Mouse (Mus musculus) midbrain, embryonic 11.5 days (tissue): ENCODE results near the gene Ctrc. TPM values are rescaled to one million over a fixed set of nuclear protein-coding genes. Genes with fewer than 3 reads are reported as not detected.

Source experiments
- ATAC-seq: fragments of 200-750 bp; cut with Nextera tagmentation; 2 replicates; pipeline ENCODE4 v1.8.0; 2017; ENCODE audit warnings: moderate TSS enrichment, moderate library complexity; ENCODE audit not compliant: low FRiP score
- DNase-seq: peaks from one replicate; pipeline ENCODE4 v3.0.0; 2015; ENCODE audit warnings: low spot score; ENCODE audit errors: missing footprints
- H3K27ac ChIP-seq: fragments of 300-500 bp; sonication (generic); 2 replicates; pipeline ENCODE4 v1.5.1; 2014; ENCODE audit warnings: low read depth, low read length
- H3K27me3 ChIP-seq: fragments of 300-500 bp; sonication (generic); 2 replicates; pipeline ENCODE4 v1.6.1; 2014; ENCODE audit warnings: mild to moderate bottlenecking, low read length, moderate library complexity, mixed read lengths; ENCODE audit not compliant: control insufficient read depth, insufficient read depth
- H3K36me3 ChIP-seq: fragments of 300-500 bp; sonication (generic); 2 replicates; pipeline ENCODE4 v1.6.1; 2014; ENCODE audit warnings: mild to moderate bottlenecking, low read length, moderate library complexity, mixed read lengths; ENCODE audit not compliant: control insufficient read depth, insufficient read depth
- H3K4me1 ChIP-seq: fragments of 300-500 bp; sonication (generic); 2 replicates; pipeline ENCODE4 v1.6.1; 2014; ENCODE audit warnings: low read length; ENCODE audit not compliant: control insufficient read depth, insufficient read depth
- H3K4me2 ChIP-seq: fragments of 300-500 bp; sonication (generic); 2 replicates; pipeline ENCODE4 v1.6.1; 2014; ENCODE audit warnings: mild to moderate bottlenecking, moderate library complexity
- H3K4me3 ChIP-seq: fragments of 300-500 bp; sonication (generic); 2 replicates; pipeline ENCODE4 v1.5.1; 2014; ENCODE audit warnings: low read depth, low read length
- H3K9ac ChIP-seq: fragments of 300-500 bp; sonication (generic); 2 replicates; pipeline ENCODE4 v1.6.1; 2014; ENCODE audit warnings: low read length
- H3K9me3 ChIP-seq: fragments of 300-500 bp; sonication (generic); 2 replicates; pipeline ENCODE4 v1.6.1; 2016; ENCODE audit warnings: low read length; ENCODE audit not compliant: control insufficient read depth
- WGBS: fragments of 180-500 bp; shearing (Covaris S2); extraction: QIAGEN DNeasy Blood & Tissue Kit; methylation state at CpG from one replicate; pipeline ENCODE4 v1.1.7; 2014; 5-methylcytosine and 5-hydroxymethylcytosine counted together
- polyA plus RNA-seq: library from polyadenylated mRNA; unstranded; fragments of >200 nt; fragmentation: Nextera tagmentation; extraction: Ambion mirVana; gene quantifications from 2 replicates; pipeline ENCODE4 v1.2.1, GENCODE M21; 2014

The Ctrc gene
- polyA plus RNA-seq, 1 experiment from 2014 or later, result not detected

GRCm38 (mm10) chr4:141862867-141863266, 16.7 kb upstream of the Ctrc start:
- no peak for ATAC-seq
- Histone ChIP-seq H3K9me3 (no peaks in the 10 kb centered on the region), H3K27ac (no peak overlapping the region), H3K9ac (no peak overlapping the region), H3K36me3 (peaks cover 10% of the 10 kb centered on the region), H3K4me3 (no peak overlapping the region), H3K27me3 (no peaks in the 10 kb centered on the region), H3K4me1 (peaks cover 11% of the 10 kb centered on the region), H3K4me2 (no peak overlapping the region)
- DNase-seq, result no peak
- 88% methylated on average over 5 of the region's 5 CpGs for WGBS

GRCm38 (mm10) chr4:141861591-141862295, 15.6 kb upstream of the Ctrc start:
- no peak for ATAC-seq
- no peak overlapping the region for H3K4me3 ChIP-seq
- H3K4me1 ChIP-seq, result peaks cover 3% of the 10 kb centered on the region
- no peak overlapping the region for H3K27ac ChIP-seq
- 90% methylated on average over 17 of the region's 17 CpGs for WGBS
- no peaks in the 10 kb centered on the region for H3K9me3 ChIP-seq
- peaks cover 10% of the 10 kb centered on the region for H3K36me3 ChIP-seq
- H3K9ac ChIP-seq, result no peak overlapping the region
- no peak overlapping the region for H3K4me2 ChIP-seq
- no peak for DNase-seq
- no peaks in the 10 kb centered on the region for H3K27me3 ChIP-seq

DNA sequence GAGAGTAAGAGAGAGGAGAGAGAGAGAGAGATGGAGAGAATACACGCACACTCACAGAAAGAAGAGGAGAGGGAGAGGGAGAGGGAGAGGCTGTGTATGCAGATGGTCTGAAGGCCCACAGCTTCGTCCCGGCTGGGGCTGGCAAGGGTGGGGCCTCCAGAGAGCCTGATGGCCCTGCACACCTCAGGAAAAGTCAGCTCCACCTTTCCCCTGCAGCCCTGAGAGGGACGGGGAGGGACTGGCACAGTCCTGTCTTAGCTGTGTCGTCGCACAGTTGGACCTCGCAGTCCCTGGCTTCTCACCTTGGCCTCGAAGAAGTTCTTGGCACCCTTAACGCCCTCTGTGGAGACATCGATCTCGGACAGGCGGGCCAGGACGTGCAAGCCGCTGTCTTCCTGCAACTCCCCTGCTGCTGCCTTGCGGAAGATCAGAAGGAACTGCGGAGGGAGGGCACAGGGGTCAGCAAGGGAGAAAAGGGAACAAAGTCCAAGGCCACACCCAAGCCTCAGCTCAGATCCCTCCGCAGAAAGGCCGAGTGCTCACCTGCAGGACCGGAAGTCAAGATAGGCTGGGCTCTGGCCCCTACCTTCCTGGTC, 14.2 kb upstream of the Ctrc start:
- H3K4me2 ChIP-seq, result no peak overlapping the region
- no peak overlapping the region for H3K27ac ChIP-seq
- no peak overlapping the region for H3K4me3 ChIP-seq
- WGBS, result 68% methylated on average over 19 of the region's 19 CpGs
- H3K9ac ChIP-seq, result no peak overlapping the region
- peaks cover 10% of the 10 kb centered on the region for H3K36me3 ChIP-seq
- H3K9me3 ChIP-seq, result no peaks in the 10 kb centered on the region
- ATAC-seq, result no peak
- no peaks in the 10 kb centered on the region for H3K27me3 ChIP-seq
- DNase-seq, result no peak
- H3K4me1 ChIP-seq, result 0 out of 2 replicates have a peak, but pooled peaks cover 3% of the 10 kb centered on the region

- no peak for DNase-seq
- Histone ChIP-seq H3K4me2 (no peak overlapping the region), H3K36me3 (peaks cover 10% of the 10 kb centered on the region), H3K9me3 (no peaks in the 10 kb centered on the region), H3K27ac (no peak overlapping the region), H3K4me1 (0 out of 2 replicates have a peak, but pooled peaks cover 3% of the 10 kb centered on the region), H3K27me3 (no peaks in the 10 kb centered on the region), H3K9ac (no peak overlapping the region), H3K4me3 (no peak overlapping the region)
- WGBS, result 94% methylated on average over 14 of the region's 14 CpGs
- ATAC-seq, result no peak
These were observed 13.2 kb upstream of the Ctrc start for GRCm38 (mm10) chr4:141859351-141859750.

- Histone ChIP-seq H3K4me2 (no peak overlapping the region), H3K9ac (no peak overlapping the region), H3K4me1 (0 out of 2 replicates have a peak, but pooled peaks cover 3% of the 10 kb centered on the region), H3K27me3 (no peaks in the 10 kb centered on the region), H3K4me3 (no peak overlapping the region), H3K9me3 (no peaks in the 10 kb centered on the region), H3K27ac (no peak overlapping the region), H3K36me3 (peaks cover 10% of the 10 kb centered on the region)
- DNase-seq, result no peak
- no peak for ATAC-seq
- 90% methylated on average over 20 of the region's 20 CpGs for WGBS
These were observed 12.3 kb upstream of the Ctrc start for GRCm38 (mm10) chr4:141858501-141858900.

- Histone ChIP-seq H3K4me1 (0 out of 2 replicates have a peak, but pooled peaks cover 3% of the 10 kb centered on the region), H3K36me3 (peaks cover 10% of the 10 kb centered on the region), H3K9ac (no peak overlapping the region), H3K4me3 (no peak overlapping the region), H3K4me2 (no peak overlapping the region), H3K27me3 (no peaks in the 10 kb centered on the region), H3K9me3 (no peaks in the 10 kb centered on the region), H3K27ac (no peak overlapping the region)
- ATAC-seq (peak; percentile 78), DNase-seq (peak; percentile 99)
- 22% methylated on average over 10 of the region's 10 CpGs for WGBS
These were observed 11.3 kb upstream of the Ctrc start for GRCm38 (mm10) chr4:141857422-141857930.

GRCm38 (mm10) chr4:141853437-141853836, 7.3 kb upstream of the Ctrc start:
- 80% methylated on average over 9 of the region's 9 CpGs for WGBS
- no peak for ATAC-seq

DNA sequence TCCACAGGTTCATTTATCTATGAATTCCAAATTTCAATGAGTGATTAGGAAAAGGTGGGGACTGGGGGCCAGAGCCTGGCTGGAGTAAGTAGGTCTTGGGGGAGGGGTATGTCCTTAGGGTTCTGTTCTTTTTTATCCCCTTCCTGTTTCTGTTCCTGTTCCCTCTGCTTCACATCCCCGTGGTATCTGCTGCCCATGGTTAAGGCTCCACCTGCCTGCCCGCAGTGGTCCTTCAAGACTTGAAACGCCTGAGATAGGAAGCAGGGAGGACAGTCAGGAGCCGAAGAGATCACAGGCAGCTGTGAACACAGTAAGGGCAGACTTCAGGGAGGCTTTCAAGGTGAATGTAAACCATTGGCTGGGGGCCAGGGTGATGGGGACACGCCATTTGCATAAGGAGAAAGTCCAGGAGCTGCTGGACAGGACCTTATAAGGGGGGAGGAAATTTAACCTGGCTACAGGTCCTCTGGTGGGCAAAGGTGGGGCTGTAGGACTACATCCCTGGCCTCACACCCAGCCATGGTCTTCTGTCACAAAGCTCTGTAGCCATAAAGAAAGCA, 11.5 kb downstream of the Ctrc start:
- Histone ChIP-seq H3K4me3 (no peak overlapping the region), H3K36me3 (no peaks in the 10 kb centered on the region), H3K9ac (no peak overlapping the region), H3K4me2 (no peak overlapping the region), H3K9me3 (no peaks in the 10 kb centered on the region), H3K4me1 (no peaks in the 10 kb centered on the region), H3K27me3 (no peaks in the 10 kb centered on the region), H3K27ac (no peak overlapping the region)
- ATAC-seq (no peak), DNase-seq (no peak)
- WGBS, result 80% methylated on average over 5 of the region's 5 CpGs

More at GRCm38 (mm10) chr4:141853437-141853836, 7.3 kb upstream of the Ctrc start:
- Histone ChIP-seq H3K4me3 (no peak overlapping the region), H3K9ac (no peak overlapping the region), H3K4me1 (0 out of 2 replicates have a peak, but pooled peaks cover 3% of the 10 kb centered on the region), H3K27me3 (no peaks in the 10 kb centered on the region), H3K4me2 (no peak overlapping the region), H3K36me3 (no peaks in the 10 kb centered on the region), H3K9me3 (no peaks in the 10 kb centered on the region), H3K27ac (no peak overlapping the region)
- peak; percentile 93 for DNase-seq

GRCm38 (mm10) chr4:141833911-141834310, 12.2 kb downstream of the Ctrc start:
- 60% methylated on average over 1 of the region's 1 CpGs for WGBS
- no peak for ATAC-seq
- Histone ChIP-seq H3K27ac (no peak overlapping the region), H3K9ac (no peak overlapping the region), H3K36me3 (no peaks in the 10 kb centered on the region), H3K4me3 (no peak overlapping the region), H3K27me3 (no peaks in the 10 kb centered on the region), H3K4me1 (no peaks in the 10 kb centered on the region), H3K9me3 (no peaks in the 10 kb centered on the region), H3K4me2 (no peak overlapping the region)
- no peak for DNase-seq
